Mouse (Mus musculus) layer of hippocampus, adult 11-12 months (tissue): Measurements from ENCODE around the gene Rhobtb1.
A peak's percentile ranks its signal among the peaks of the same experiment; 100 is the strongest.

Experiments
- DNase-seq: peaks from one replicate; pipeline ENCODE4 v3.0.0; 2022; ENCODE audit warnings: low spot score

Gene Rhobtb1

GRCm38 (mm10) chr10:69247311-69248033, 96.2 kb downstream of the Rhobtb1 start:
- DNase-seq, result no peak

- no peak for DNase-seq
These were observed 97.3 kb downstream of the Rhobtb1 start for GRCm38 (mm10) chr10:69248261-69249160.

GRCm38 (mm10) chr10:69251254-69251653, 100.0 kb downstream of the Rhobtb1 start:
- DNase-seq, result no peak

- no peak for DNase-seq
These were observed 101.2 kb downstream of the Rhobtb1 start for GRCm38 (mm10) chr10:69252112-69253074.

- DNase-seq, result no peak
These were observed 101.9 kb downstream of the Rhobtb1 start for GRCm38 (mm10) chr10:69253075-69253685.

- DNase-seq, result no peak
These were observed 102.4 kb downstream of the Rhobtb1 start for GRCm38 (mm10) chr10:69253686-69254080.

- DNase-seq, result peak; percentile 50
These were observed 103.2 kb downstream of the Rhobtb1 start for GRCm38 (mm10) chr10:69254390-69254847.

- DNase-seq, result no peak
These were observed 104.4 kb downstream of the Rhobtb1 start for GRCm38 (mm10) chr10:69255594-69255993.

GRCm38 (mm10) chr10:69257592-69258133, 106.4 kb downstream of the Rhobtb1 start:
- DNase-seq, result no peak

GRCm38 (mm10) chr10:69258588-69258987, 107.4 kb downstream of the Rhobtb1 start:
- no peak for DNase-seq

GRCm38 (mm10) chr10:69259161-69259560, 107.9 kb downstream of the Rhobtb1 start:
- no peak for DNase-seq

- DNase-seq, result no peak
These were observed 108.7 kb downstream of the Rhobtb1 start for GRCm38 (mm10) chr10:69259929-69260328.

- no peak for DNase-seq
These were observed 111.9 kb downstream of the Rhobtb1 start for GRCm38 (mm10) chr10:69262918-69263822.

GRCm38 (mm10) chr10:69263906-69264305, 112.7 kb downstream of the Rhobtb1 start:
- DNase-seq, result no peak

GRCm38 (mm10) chr10:69265421-69265820, 114.2 kb downstream of the Rhobtb1 start:
- no peak for DNase-seq

GRCm38 (mm10) chr10:69268061-69268643, 116.9 kb downstream of the Rhobtb1 start:
- DNase-seq, result no peak

- DNase-seq, result no peak
These were observed 120.2 kb downstream of the Rhobtb1 start for GRCm38 (mm10) chr10:69271436-69271835.

- no peak for DNase-seq
These were observed 123.0 kb downstream of the Rhobtb1 start for GRCm38 (mm10) chr10:69274275-69274674.

GRCm38 (mm10) chr10:69274705-69275104, 123.5 kb downstream of the Rhobtb1 start:
- no peak for DNase-seq
